Mouse (Mus musculus) kidney, adult 2 months (tissue): Measurements from ENCODE around the gene Gsg1l. TPM values are rescaled to one million over a fixed set of nuclear protein-coding genes. Genes with fewer than 3 reads are reported as not detected.

Source experiments
- DNase-seq: peaks from one replicate; pipeline ENCODE4 v3.0.0; 2021
- H3K27ac ChIP-seq: fragments of 200-500 bp; 2 replicates; pipeline ENCODE4 v1.5.1; 2012; ENCODE audit warnings: low read depth, low read length, control low read depth, inconsistent platforms; ENCODE audit not compliant: insufficient read depth
- H3K27me3 ChIP-seq: fragments of 200-500 bp; replicated peaks from 2 replicates; pipeline ENCODE4 v1.6.1; 2012; ENCODE audit warnings: mild to moderate bottlenecking, moderate library complexity, low read length, inconsistent platforms; ENCODE audit not compliant: control insufficient read depth, insufficient read depth
- H3K36me3 ChIP-seq: fragments of 200-500 bp; 2 replicates; pipeline ENCODE4 v1.6.1; 2012; ENCODE audit warnings: mild to moderate bottlenecking, moderate library complexity, low read length, inconsistent platforms; ENCODE audit not compliant: control insufficient read depth, insufficient read depth
- H3K4me1 ChIP-seq: fragments of 200-500 bp; 2 replicates; pipeline ENCODE4 v1.6.1; 2011; ENCODE audit warnings: low read length; ENCODE audit not compliant: control insufficient read depth, insufficient read depth
- H3K4me3 ChIP-seq: fragments of 200-500 bp; 2 replicates; pipeline ENCODE4 v1.5.1; 2011; ENCODE audit warnings: mild to moderate bottlenecking, low read depth, low read length, control low read depth; ENCODE audit not compliant: insufficient read depth
- CTCF ChIP-seq: fragments of 200-500 bp; conservative IDR thresholded peaks from 2 replicates; pipeline ENCODE4 v1.5.1; 2011; ENCODE audit warnings: low read depth, mild to moderate bottlenecking, control low read depth, low read length, moderate library complexity, mixed read lengths; ENCODE audit not compliant: insufficient read depth, insufficient read length
- POLR2A ChIP-seq: fragments of 200-500 bp; IDR thresholded peaks from one replicate; pipeline ENCODE4 v1.6.1; 2011; ENCODE audit warnings: low read depth, low read length, control low read depth
- WGBS: fragments of 180-500 bp; shearing (Covaris S2); methylation state at CpG from one replicate; pipeline ENCODE4 v1.1.7; 2018; 5-methylcytosine and 5-hydroxymethylcytosine counted together
- polyA plus RNA-seq: library from polyadenylated mRNA; depleted of rRNA; stranded (reverse); fragments of >200 nt; gene quantifications from 2 replicates; pipeline ENCODE4 v1.2.3, GENCODE M21; 2012

Gsg1l gene
- polyA plus RNA-seq, 1 experiment: 0.33 TPM

DNA sequence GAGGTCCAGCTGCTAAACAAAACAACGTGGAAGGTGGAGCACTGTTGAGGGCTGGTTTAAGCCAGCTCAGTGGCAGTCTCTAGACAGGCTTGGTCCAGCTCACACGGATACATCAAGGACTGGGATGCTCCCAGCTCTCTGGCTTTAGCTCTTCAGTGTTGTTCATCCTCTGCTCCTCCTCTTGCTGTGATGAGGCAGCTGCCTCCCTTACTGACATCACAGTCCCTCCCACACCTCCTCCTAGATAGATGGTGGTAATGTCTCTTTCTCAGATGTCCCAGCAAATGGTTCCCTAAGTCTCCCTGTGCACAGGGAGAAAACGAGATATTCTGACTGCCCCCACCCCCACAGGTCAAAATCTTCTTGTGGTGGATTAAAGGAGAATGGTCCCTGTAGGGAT lies 11.0 kb upstream of the Gsg1l start:
- Histone ChIP-seq H3K4me1 (no peaks in the 10 kb centered on the region), H3K36me3 (no peaks in the 10 kb centered on the region), H3K4me3 (no peak overlapping the region), H3K27me3 (no peaks in the 10 kb centered on the region), H3K27ac (no peak overlapping the region)
- no peak for DNase-seq
- 18% methylated on average over 3 of the region's 3 CpGs for WGBS
- TF ChIP-seq POLR2A (no peak), CTCF (no peak)

- no peak overlapping the region for H3K4me3 ChIP-seq
- DNase-seq: peak; percentile 56
- H3K4me1 ChIP-seq: no peaks in the 10 kb centered on the region
- TF ChIP-seq POLR2A (no peak), CTCF (peak; percentile 86)
- H3K27ac ChIP-seq: no peak overlapping the region
- H3K36me3 ChIP-seq: no peaks in the 10 kb centered on the region
- WGBS: 13% methylated on average over 6 of the region's 6 CpGs
- no peaks in the 10 kb centered on the region for H3K27me3 ChIP-seq
Measured at GRCm38 (mm10) chr7:126089782-126090181, 7.6 kb upstream of the Gsg1l start.

GRCm38 (mm10) chr7:126088155-126088554 lies 5.9 kb upstream of the Gsg1l start:
- TF ChIP-seq CTCF: no peak; the same call in 1 of the 2 replicates
- TF ChIP-seq POLR2A: no peak
- H3K4me3 ChIP-seq: no peak overlapping the region
- H3K36me3 ChIP-seq: no peaks in the 10 kb centered on the region
- no peak for DNase-seq
- no peaks in the 10 kb centered on the region for H3K27me3 ChIP-seq
- H3K4me1 ChIP-seq: 0 out of 2 replicates have a peak, but pooled peaks cover 5% of the 10 kb centered on the region
- WGBS: 24% methylated on average over 4 of the region's 6 CpGs
- no peak overlapping the region for H3K27ac ChIP-seq

DNA sequence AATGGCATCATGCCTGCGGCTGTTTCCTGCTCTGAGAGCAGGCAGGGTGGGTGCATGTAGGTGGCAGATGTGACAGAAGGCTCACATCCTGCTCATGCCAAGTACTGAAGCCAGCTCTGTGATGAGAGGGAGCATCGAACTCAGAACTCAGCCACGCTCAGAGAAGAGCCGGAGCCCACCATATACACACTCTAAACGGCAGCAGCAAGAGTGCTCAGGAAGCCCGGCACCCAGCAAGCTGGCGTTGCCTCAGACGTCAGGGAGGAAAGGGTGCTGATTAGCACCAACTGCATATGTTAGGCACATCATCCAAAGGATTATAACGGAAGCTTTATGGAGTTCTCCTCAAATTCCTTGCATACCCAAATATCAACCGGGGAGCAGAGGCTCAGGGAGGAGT lies 5.4 kb upstream of the Gsg1l start:
- DNase-seq: no peak

GRCm38 (mm10) chr7:126086321-126086741 lies 4.1 kb upstream of the Gsg1l start:
- peak; percentile 22 for DNase-seq

More for the DNA sequence above, 5.4 kb upstream of the Gsg1l start:
- Histone ChIP-seq H3K4me1 (0 out of 2 replicates have a peak, but pooled peaks cover 5% of the 10 kb centered on the region), H3K27me3 (no peaks in the 10 kb centered on the region), H3K27ac (no peak overlapping the region), H3K36me3 (no peaks in the 10 kb centered on the region), H3K4me3 (no peak overlapping the region)
- no peak for TF ChIP-seq POLR2A
- no peak for TF ChIP-seq CTCF
- WGBS: 64% methylated on average over 10 of the region's 10 CpGs

GRCm38 (mm10) chr7:126085154-126085553 lies 2.9 kb upstream of the Gsg1l start:
- Histone ChIP-seq H3K27ac (no peak overlapping the region), H3K27me3 (no peaks in the 10 kb centered on the region), H3K4me3 (no peak overlapping the region), H3K4me1 (0 out of 2 replicates have a peak, but pooled peaks cover 5% of the 10 kb centered on the region), H3K36me3 (no peaks in the 10 kb centered on the region)
- TF ChIP-seq CTCF (no peak), POLR2A (no peak)
- no peak for DNase-seq
- WGBS: 96% methylated on average over 9 of the region's 9 CpGs

More at GRCm38 (mm10) chr7:126086321-126086741, 4.1 kb upstream of the Gsg1l start:
- TF ChIP-seq CTCF: no peak
- no peak for TF ChIP-seq POLR2A
- H3K27me3 ChIP-seq: no peaks in the 10 kb centered on the region
- WGBS: 29% methylated on average over 6 of the region's 6 CpGs
- H3K4me1 ChIP-seq: 0 out of 2 replicates have a peak, but pooled peaks cover 5% of the 10 kb centered on the region
- H3K36me3 ChIP-seq: no peaks in the 10 kb centered on the region
- H3K27ac ChIP-seq: no peak overlapping the region
- no peak overlapping the region for H3K4me3 ChIP-seq

GRCm38 (mm10) chr7:126083980-126084348 lies 1.8 kb upstream of the Gsg1l start:
- WGBS: 25% methylated on average over 4 of the region's 4 CpGs
- H3K36me3 ChIP-seq: no peaks in the 10 kb centered on the region
- H3K4me3 ChIP-seq: no peak overlapping the region
- TF ChIP-seq POLR2A (no peak), CTCF (no peak)
- DNase-seq: no peak
- H3K27ac ChIP-seq: no peak overlapping the region
- no peaks in the 10 kb centered on the region for H3K27me3 ChIP-seq
- 0 out of 2 replicates have a peak, but pooled peaks cover 5% of the 10 kb centered on the region for H3K4me1 ChIP-seq
